Mouse (Mus musculus): ENCODE data around the gene 1810010H24Rik.
"Not testable (repeated sequence)": the region's sequence is repeated elsewhere in the genome, so short reads cannot be mapped to it uniquely, and the experiment has no call there.

Gene 1810010H24Rik

DNA sequence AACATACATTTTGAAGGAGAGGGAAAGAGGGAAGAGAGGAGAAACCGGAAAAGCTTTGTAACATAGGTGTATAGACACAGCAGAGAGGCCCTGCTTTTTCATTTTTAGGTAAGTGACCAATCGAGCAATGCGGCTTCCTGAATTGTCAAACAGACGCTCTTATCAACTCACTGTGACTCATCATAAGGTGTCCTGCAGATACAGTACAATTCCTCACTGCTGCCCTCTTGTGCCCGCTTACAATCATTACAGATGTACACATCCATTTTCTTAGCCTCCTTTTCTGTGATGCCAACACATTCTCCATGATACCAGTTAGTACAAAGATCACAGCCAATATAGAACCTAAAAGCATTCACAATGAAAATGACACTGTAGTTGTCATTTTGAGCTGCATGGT lies 18.8 kb downstream of the 1810010H24Rik start:
- DNase-seq (ENCODE audit: low read depth): peak; percentile 65

- no peak for DNase-seq (ENCODE audit: low read depth)
Measured at GRCm38 (mm10) chr11:107045546-107045945, 20.1 kb downstream of the 1810010H24Rik start.

- no peak for DNase-seq (ENCODE audit: low read depth)
Measured at GRCm38 (mm10) chr11:107046766-107047620, 21.5 kb downstream of the 1810010H24Rik start.

DNA sequence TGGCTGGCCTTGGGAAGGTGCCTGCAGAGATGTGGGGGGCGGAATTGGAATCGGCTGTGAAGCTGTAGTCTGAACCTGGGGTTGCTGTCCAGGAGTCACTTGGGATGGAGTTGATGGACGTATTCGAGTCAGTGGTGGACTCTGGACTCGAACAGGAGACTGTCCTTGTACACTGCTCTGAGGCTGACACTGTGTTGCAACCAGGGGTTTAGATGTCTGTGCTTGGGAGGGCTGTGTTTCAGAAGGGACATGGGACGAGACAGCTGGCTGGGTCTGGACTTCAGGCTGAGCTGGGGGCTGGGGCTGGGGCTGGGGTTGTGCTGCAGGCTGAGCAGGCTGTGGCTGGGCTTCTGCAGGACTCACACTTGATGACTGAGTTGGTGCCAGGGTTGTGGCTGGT lies 29.4 kb downstream of the 1810010H24Rik start:
- no peak for DNase-seq (ENCODE audit: low read depth)

GRCm38 (mm10) chr11:107057391-107057790 lies 31.9 kb downstream of the 1810010H24Rik start:
- DNase-seq (ENCODE audit: low read depth): no peak

DNA sequence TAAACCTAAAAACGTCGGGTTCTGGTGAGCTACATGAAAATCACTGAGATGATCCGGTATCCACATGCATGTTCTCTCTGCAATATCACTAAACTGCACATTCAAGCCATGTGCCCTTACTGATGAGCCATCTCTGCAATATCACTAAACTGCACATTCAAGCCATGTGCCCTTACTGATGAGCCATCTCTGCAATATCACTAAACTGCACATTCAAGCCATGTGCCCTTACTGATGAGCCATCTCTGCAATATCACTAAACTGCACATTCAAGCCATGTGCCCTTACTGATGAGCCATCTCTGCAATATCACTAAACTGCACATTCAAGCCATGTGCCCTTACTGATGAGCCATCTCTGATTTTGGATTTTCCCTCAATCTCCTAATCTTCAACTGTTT lies 34.2 kb downstream of the 1810010H24Rik start:
- DNase-seq (ENCODE audit: low read depth): not testable (repeated sequence)

- no peak for DNase-seq (ENCODE audit: low read depth)
Measured at GRCm38 (mm10) chr11:107060941-107061340, 35.5 kb downstream of the 1810010H24Rik start.

GRCm38 (mm10) chr11:107063067-107063466 lies 37.6 kb downstream of the 1810010H24Rik start:
- no peak for DNase-seq (ENCODE audit: low read depth)

DNA sequence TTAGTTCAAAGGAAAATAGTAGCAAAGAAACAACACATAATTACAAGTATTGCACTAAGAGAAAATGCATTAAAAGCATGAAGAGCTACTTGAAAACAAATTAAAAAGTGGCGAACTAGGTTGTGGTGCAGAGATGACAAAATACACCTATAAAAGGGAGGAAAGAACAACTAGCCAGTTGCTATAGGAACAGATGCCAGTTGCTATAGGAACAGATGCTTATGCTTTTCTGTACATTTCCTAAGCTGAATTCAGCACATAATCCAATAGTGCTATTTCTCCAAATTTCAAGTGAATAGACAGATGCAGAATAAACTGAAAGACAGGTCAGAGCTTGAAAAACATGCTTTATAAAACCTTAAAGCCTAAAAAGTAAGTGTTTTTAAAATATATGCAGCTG lies 39.1 kb downstream of the 1810010H24Rik start:
- DNase-seq (ENCODE audit: low read depth): no peak

DNA sequence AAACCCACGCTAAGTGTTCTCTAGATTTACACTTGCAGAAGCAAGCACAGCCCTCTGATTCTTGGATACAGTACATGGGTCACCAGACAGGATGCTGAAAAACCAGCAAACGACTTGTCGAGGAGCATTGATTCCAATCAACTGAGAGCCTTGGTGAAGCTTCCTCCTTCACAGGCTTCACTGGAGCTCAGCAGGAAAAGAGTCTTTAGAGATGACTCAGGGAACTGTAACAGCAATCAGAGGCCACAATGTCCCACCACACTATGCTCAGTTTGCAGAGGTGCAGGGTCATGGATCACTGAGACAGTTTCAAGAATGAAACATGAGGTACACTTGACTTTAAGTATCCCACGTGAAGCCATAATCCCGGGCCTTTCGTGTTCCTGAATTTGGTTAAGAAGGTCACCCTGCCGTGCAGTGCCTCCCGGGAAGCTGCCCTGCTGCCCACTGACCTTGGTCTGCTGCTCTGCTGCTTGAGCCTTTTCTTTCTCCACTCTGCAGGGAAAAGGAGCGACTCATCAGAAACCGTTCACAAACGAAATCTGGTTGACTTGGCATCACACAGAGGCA lies 39.8 kb downstream of the 1810010H24Rik start:
- DNase-seq (ENCODE audit: low read depth): no peak

Data from fibroblast of lung, adult 2 months (primary cell).